Mouse (Mus musculus) CH12.LX (cell line): ENCODE measurements around the gene Cnih1. TPM values are rescaled to one million over a fixed set of nuclear protein-coding genes. Genes with fewer than 3 reads are reported as not detected.
"Not testable (repeated sequence)": the region's sequence is repeated elsewhere in the genome, so short reads cannot be mapped to it uniquely, and the experiment has no call there.

ENCODE experiments used
- DNase-seq: peaks from one replicate; pipeline ENCODE4 v3.0.0-alpha.2; 2013; ENCODE audit errors: extremely low read depth
- H3K27ac ChIP-seq: 2 replicates; pipeline ENCODE4 v1.5.1; 2012; ENCODE audit warnings: low read depth, mild to moderate bottlenecking, control low read depth, moderate library complexity; ENCODE audit not compliant: insufficient read depth
- H3K27me3 ChIP-seq: replicated peaks from 2 replicates; pipeline ENCODE3; 2012; ENCODE audit warnings: inconsistent platforms
- H3K36me3 ChIP-seq, 2 experiments: replicated peaks in 1 of 2; 2 replicates each; pipeline versions ENCODE3 to v1.6.1; 2012; ENCODE audit warnings: inconsistent platforms in 1 of 2, low read length in 1 of 2, mild to moderate bottlenecking in 1 of 2, mixed read lengths in 1 of 2, moderate library complexity in 1 of 2; ENCODE audit not compliant: control insufficient read depth in 1 of 2, insufficient read depth in 1 of 2
- H3K4me1 ChIP-seq, 2 experiments: 2 replicates each; pipeline ENCODE4 v1.6.1; 2012; ENCODE audit warnings: inconsistent platforms in 1 of 2, moderate library complexity in 1 of 2; ENCODE audit not compliant: insufficient read depth in 2 of 2, control insufficient read depth in 1 of 2
- H3K4me2 ChIP-seq: 2 replicates; pipeline ENCODE4 v1.6.1; 2012; ENCODE audit warnings: low read depth, mild to moderate bottlenecking, control low read depth; ENCODE audit not compliant: poor library complexity, insufficient read depth, severe bottlenecking
- H3K4me3 ChIP-seq, 3 experiments: fragments of 150-350 bp in 1 of 3; sonication (generic) in 1 of 3; replicated peaks in 1 of 3; 2 replicates each; pipeline versions ENCODE3 to v1.5.1; 2011 to 2012; ENCODE audit warnings: low read depth in 2 of 3, low read length in 2 of 3, mild to moderate bottlenecking in 2 of 3, moderate library complexity in 2 of 3, control low read depth in 1 of 3, improper control_type of control experiment in 1 of 3, inconsistent platforms in 1 of 3, mixed read lengths in 1 of 3; ENCODE audit not compliant: poor library complexity in 1 of 3
- H3K79me2 ChIP-seq: replicated peaks from 2 replicates; pipeline ENCODE4 v1.6.1; 2012; ENCODE audit warnings: mild to moderate bottlenecking, moderate library complexity; ENCODE audit not compliant: control insufficient read depth, poor library complexity, insufficient read depth, severe bottlenecking; ENCODE audit errors: extremely low read depth
- H3K9ac ChIP-seq: 2 replicates; pipeline ENCODE4 v1.6.1; 2012; ENCODE audit warnings: low read depth, mild to moderate bottlenecking, control low read depth, moderate library complexity; ENCODE audit not compliant: insufficient read depth
- H3K9me3 ChIP-seq: replicated peaks from 2 replicates; pipeline ENCODE3; 2012; ENCODE audit warnings: low read length, inconsistent platforms, mixed read lengths
- BHLHE40 ChIP-seq: IDR thresholded peaks from 2 replicates; pipeline ENCODE4 v1.6.1; 2011; ENCODE audit warnings: mild to moderate bottlenecking, low read depth, low read length, improper control_type of control experiment
- CHD1 ChIP-seq: IDR thresholded peaks from 2 replicates; pipeline ENCODE4 v1.6.1; 2012; ENCODE audit warnings: low read depth, low read length, improper control_type of control experiment, inconsistent platforms
- CHD2 ChIP-seq: IDR thresholded peaks from 2 replicates; pipeline ENCODE4 v1.6.1; 2011; ENCODE audit warnings: low read length, improper control_type of control experiment
- CTCF ChIP-seq, 2 experiments: IDR thresholded peaks in 1 of 2; conservative IDR thresholded peaks in 1 of 2; 2 replicates each; pipeline ENCODE4 v1.5.1; 2011 to 2012; ENCODE audit warnings: low read depth in 2 of 2, low read length in 2 of 2, improper control_type of control experiment in 1 of 2, inconsistent platforms in 1 of 2, mild to moderate bottlenecking in 1 of 2, moderate library complexity in 1 of 2
- E2F4 ChIP-seq: IDR thresholded peaks from 2 replicates; pipeline ENCODE4 v1.6.1; 2011; ENCODE audit warnings: low read depth, low read length, improper control_type of control experiment; ENCODE audit not compliant: insufficient replicate concordance
- ETS1 ChIP-seq: conservative IDR thresholded peaks from 2 replicates; pipeline ENCODE4 v1.6.1; 2012; ENCODE audit warnings: low read depth, mild to moderate bottlenecking, inconsistent platforms, low read length, improper control_type of control experiment, moderate library complexity
- IRF4 ChIP-seq: IDR thresholded peaks from 2 replicates; pipeline ENCODE4 v1.6.1; 2014; ENCODE audit warnings: low read depth, mild to moderate bottlenecking, inconsistent platforms, low read length, improper control_type of control experiment
- JUN ChIP-seq: IDR thresholded peaks from 2 replicates; pipeline ENCODE4 v1.6.1; 2011; ENCODE audit warnings: low read depth, mild to moderate bottlenecking, low read length, improper control_type of control experiment, moderate library complexity; ENCODE audit not compliant: insufficient read depth
- JUND ChIP-seq: conservative IDR thresholded peaks from 2 replicates; pipeline ENCODE4 v1.6.1; 2011; ENCODE audit warnings: low read depth, low read length, improper control_type of control experiment
- KAT2A ChIP-seq: IDR thresholded peaks from 2 replicates; pipeline ENCODE4 v1.6.1; 2012; ENCODE audit warnings: low read length, improper control_type of control experiment, inconsistent platforms; ENCODE audit not compliant: insufficient replicate concordance
- MAFK ChIP-seq: IDR thresholded peaks from 2 replicates; pipeline ENCODE4 v1.6.1; 2011; ENCODE audit warnings: low read length, improper control_type of control experiment; ENCODE audit not compliant: insufficient replicate concordance
- MAX ChIP-seq: IDR thresholded peaks from 2 replicates; pipeline ENCODE4 v1.6.1; 2011; ENCODE audit warnings: low read length, improper control_type of control experiment
- MEF2A ChIP-seq: IDR thresholded peaks from 2 replicates; pipeline ENCODE4 v1.6.1; 2014; ENCODE audit warnings: low read depth, mild to moderate bottlenecking, inconsistent platforms, low read length, improper control_type of control experiment, borderline replicate concordance
- MXI1 ChIP-seq: IDR thresholded peaks from 2 replicates; pipeline ENCODE4 v1.6.1; 2011; ENCODE audit warnings: mild to moderate bottlenecking, low read depth, low read length, improper control_type of control experiment
- PAX5 ChIP-seq: IDR thresholded peaks from 2 replicates; pipeline ENCODE4 v1.6.1; 2012; ENCODE audit warnings: low read length, inconsistent platforms, mixed read lengths
- POLR2A ChIP-seq: IDR thresholded peaks from 2 replicates; pipeline ENCODE4 v1.6.1; 2011; ENCODE audit warnings: low read depth, mild to moderate bottlenecking, improper control_type of control experiment, low read length
- RAD21 ChIP-seq: IDR thresholded peaks from 2 replicates; pipeline ENCODE4 v1.6.1; 2011; ENCODE audit warnings: low read depth, mild to moderate bottlenecking, low read length, improper control_type of control experiment, moderate library complexity
- RCOR1 ChIP-seq: conservative IDR thresholded peaks from 2 replicates; pipeline ENCODE4 v1.6.1; 2012; ENCODE audit warnings: low read depth, mild to moderate bottlenecking, inconsistent platforms, low read length, improper control_type of control experiment
- SIN3A ChIP-seq: IDR thresholded peaks from 2 replicates; pipeline ENCODE4 v1.6.1; 2012; ENCODE audit warnings: low read length, improper control_type of control experiment, inconsistent platforms
- TBP ChIP-seq: conservative IDR thresholded peaks from 2 replicates; pipeline ENCODE4 v1.6.1; 2011; ENCODE audit warnings: low read depth, low read length, improper control_type of control experiment
- TCF12 ChIP-seq: IDR thresholded peaks from 2 replicates; pipeline ENCODE4 v1.6.1; 2014; ENCODE audit warnings: low read depth, mild to moderate bottlenecking, inconsistent platforms, low read length, improper control_type of control experiment
- UBTF ChIP-seq: IDR thresholded peaks from 2 replicates; pipeline ENCODE4 v1.6.1; 2012; ENCODE audit warnings: low read depth, mild to moderate bottlenecking, inconsistent platforms, low read length, improper control_type of control experiment, moderate library complexity
- USF1 ChIP-seq: IDR thresholded peaks from 2 replicates; pipeline ENCODE4 v1.6.1; 2014; ENCODE audit warnings: low read depth, mild to moderate bottlenecking, inconsistent platforms, low read length, improper control_type of control experiment
- USF2 ChIP-seq: conservative IDR thresholded peaks from 2 replicates; pipeline ENCODE4 v1.6.1; 2011; ENCODE audit warnings: low read depth, low read length, improper control_type of control experiment
- ZKSCAN1 ChIP-seq: IDR thresholded peaks from 2 replicates; pipeline ENCODE4 v1.6.1; 2012; ENCODE audit warnings: low read depth, inconsistent platforms, low read length, improper control_type of control experiment, borderline replicate concordance
- ZMIZ1 ChIP-seq: IDR thresholded peaks from 2 replicates; pipeline ENCODE4 v1.6.1; 2012; ENCODE audit warnings: low read depth, mild to moderate bottlenecking, inconsistent platforms, low read length, improper control_type of control experiment
- dilution Hi-C: fragments of 300-500 bp; cut with MboI; formaldehyde crosslinking; loops from 2 replicates; pipeline ENCODE4 v1.14.3; 2020; ENCODE audit warnings: low sequenced_read_pairs; ENCODE audit not compliant: extremely low pct_unique_long_range_greater_than_20kb, extremely low pct_ligation_motif_present
- in situ Hi-C: fragments of 300-500 bp; cut with MboI; formaldehyde crosslinking; loops from 3 replicates; pipeline ENCODE4 v1.14.3; 2019; ENCODE audit warnings: low sequenced_read_pairs, low pct_ligation_motif_present, low pct_unique_long_range_greater_than_20kb, mixed read lengths
- polyA plus RNA-seq: library from polyadenylated mRNA; unstranded; fragments of >175 nt; gene quantifications from 2 replicates; pipeline ENCODE4 v1.2.1, GENCODE M21; 2012; ENCODE audit warnings: low read depth; ENCODE audit not compliant: insufficient read length
- total RNA-seq, 2 experiments: library from RNA; depleted of rRNA; stranded (reverse); fragments of 300-350 nt in 1 of 2; fragments of >200 nt in 1 of 2; gene quantifications; 2 replicates each; pipeline ENCODE4 v1.2.3; 2012 to 2014

The Cnih1 gene
- total and polyA plus RNA-seq, 3 experiments: 68.9 to 190 (median 185) TPM

- DNase-seq: peak; percentile 48
- Histone ChIP-seq H3K9me3 (no peaks in the 10 kb centered on the region), H3K27me3 (no peaks in the 10 kb centered on the region), H3K27ac (no peak overlapping the region; the same call in 1 of the 2 replicates), H3K4me1 (peaks cover 10 to 40% of the 10 kb centered on the region in 2 experiments), H3K4me2 (peak overlapping the region; percentile 99), H3K36me3 (peaks cover 7 to 15% of the 10 kb centered on the region in 2 experiments), H3K9ac (peak overlapping the region; percentile 89), H3K4me3 (peak overlapping the region; percentile 66 to 84 (median 83)), H3K79me2 (peaks cover 29% of the 10 kb centered on the region)
- no peak for TF ChIP-seq BHLHE40
- TF ChIP-seq SIN3A: no peak
- in situ Hi-C loops (no loop called here), dilution Hi-C loops (no loop called here)
These were observed 33.2 kb upstream of the Cnih1 start for GRCm38 (mm10) chr14:46821271-46821872.

GRCm38 (mm10) chr14:46819961-46820360, 31.8 kb upstream of the Cnih1 start:
- H3K4me1 ChIP-seq: peaks cover 10 to 40% of the 10 kb centered on the region in 2 experiments
- H3K4me2 ChIP-seq, in situ Hi-C loops, H3K4me3 ChIP-seq, DNase-seq, dilution Hi-C loops, H3K27me3 ChIP-seq, H3K27ac ChIP-seq, H3K9me3 ChIP-seq, H3K9ac ChIP-seq: not testable (repeated sequence)
- H3K79me2 ChIP-seq: peaks cover 32% of the 10 kb centered on the region
- peaks cover 17 to 25% of the 10 kb centered on the region in 2 experiments for H3K36me3 ChIP-seq

GRCm38 (mm10) chr14:46818743-46819142, 30.5 kb upstream of the Cnih1 start:
- Histone ChIP-seq H3K4me1 (peaks cover 10 to 40% of the 10 kb centered on the region in 2 experiments), H3K4me2 (peak overlapping the region; percentile 51)
- dilution Hi-C loops: no loop called here
- TF ChIP-seq CHD2: no peak
- no peak for TF ChIP-seq PAX5
- no peak for TF ChIP-seq MXI1
- no peak for TF ChIP-seq E2F4
- TF ChIP-seq ZKSCAN1: no peak
- TF ChIP-seq UBTF: no peak
- TF ChIP-seq USF1: no peak
- no peak for TF ChIP-seq USF2
- no peak for TF ChIP-seq MAFK
- TF ChIP-seq ZMIZ1: no peak
- no peak for TF ChIP-seq TBP
- TF ChIP-seq TCF12: no peak
- TF ChIP-seq JUND: peak; percentile 68
- no peak for TF ChIP-seq RAD21
- no peak for TF ChIP-seq KAT2A
- TF ChIP-seq POLR2A: no peak
- TF ChIP-seq ETS1: peak; percentile 55; the same call in 1 of the 2 replicates
- peak; percentile 46; the same call in 1 of the 2 replicates for TF ChIP-seq MAX
- TF ChIP-seq JUN: peak; percentile 65
- TF ChIP-seq CHD1: no peak
- peak; percentile 70 for TF ChIP-seq IRF4
- TF ChIP-seq RCOR1: 0 out of 2 replicates have a peak, but pooled peaks have one; percentile 48
- no peak for TF ChIP-seq CTCF (conservative IDR thresholded peaks at IDR 0.05 in 1 of 2, IDR thresholded peaks at IDR 0.05 in 1 of 2; ENCODE audit: low read depth in 2 of 2, low read length in 2 of 2)
- TF ChIP-seq MEF2A: peak; percentile 17; the same call in 1 of the 2 replicates

More at GRCm38 (mm10) chr14:46818743-46819142, 30.5 kb upstream of the Cnih1 start:
- H3K36me3 ChIP-seq: peaks cover 21 to 37% of the 10 kb centered on the region in 2 experiments
- no peak overlapping the region for H3K4me3 ChIP-seq
- no peak overlapping the region for H3K27ac ChIP-seq
- H3K27me3 ChIP-seq: no peaks in the 10 kb centered on the region
- H3K9me3 ChIP-seq: no peaks in the 10 kb centered on the region
- DNase-seq: peak; percentile 53
- H3K79me2 ChIP-seq: peaks cover 34% of the 10 kb centered on the region
- no peak overlapping the region for H3K9ac ChIP-seq
- in situ Hi-C loops: no loop called here
